Mouse (Mus musculus) ES-CJ7 (cell line): ENCODE results near the gene Teddm1b.
A peak's percentile ranks its signal among the peaks of the same experiment; 100 is the strongest.
"Not testable (repeated sequence)": the region's sequence is repeated elsewhere in the genome, so short reads cannot be mapped to it uniquely, and the experiment has no call there.

Experiments
- DNase-seq: peaks from one replicate; pipeline ENCODE4 v3.0.0; 2011; ENCODE audit warnings: low read depth, low spot score

Gene Teddm1b

DNA sequence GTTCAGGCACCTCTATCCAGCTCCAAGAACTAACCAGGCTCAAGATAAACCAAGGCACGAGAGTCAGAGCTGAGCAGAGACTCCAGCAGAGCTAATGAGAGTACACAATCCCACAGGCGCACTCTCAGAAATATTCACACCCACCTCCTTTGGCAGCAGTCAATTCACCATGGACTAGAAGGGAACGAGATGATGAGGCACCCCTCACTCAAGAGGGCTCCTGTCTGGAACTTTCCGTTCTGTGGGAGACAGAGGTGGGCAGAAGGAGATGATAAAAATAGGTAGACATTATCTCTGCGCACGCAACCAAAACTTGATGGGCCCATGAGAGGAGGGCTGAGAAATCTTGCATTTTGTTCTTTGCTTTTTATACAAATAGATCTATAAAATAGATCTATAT, at the start of gene Teddm1b:
Gene Teddm1b (plus strand): TSS at position 301 of the 400 bp plus-strand sequence.
- no peak for DNase-seq

DNA sequence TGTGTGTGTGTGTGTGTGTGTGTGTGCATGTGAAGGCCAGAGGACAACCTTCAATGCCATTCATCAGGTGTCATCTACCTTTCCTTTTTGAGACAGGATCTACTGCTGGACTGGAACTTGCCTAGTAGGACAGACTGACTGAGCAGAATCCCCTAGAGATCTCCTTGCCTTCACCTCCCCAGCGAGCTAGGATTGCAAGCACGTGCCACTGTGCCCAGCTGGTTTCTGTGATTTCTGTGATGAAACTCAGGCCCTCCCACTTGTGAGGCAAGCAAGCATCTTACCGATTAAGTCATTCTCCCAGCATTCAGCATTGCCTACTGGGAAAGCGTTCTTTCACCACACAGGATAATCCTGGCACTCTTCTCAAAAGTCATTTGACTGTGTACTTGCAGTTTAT, 43.4 kb upstream of the Teddm1b start:
- no peak for DNase-seq

DNA sequence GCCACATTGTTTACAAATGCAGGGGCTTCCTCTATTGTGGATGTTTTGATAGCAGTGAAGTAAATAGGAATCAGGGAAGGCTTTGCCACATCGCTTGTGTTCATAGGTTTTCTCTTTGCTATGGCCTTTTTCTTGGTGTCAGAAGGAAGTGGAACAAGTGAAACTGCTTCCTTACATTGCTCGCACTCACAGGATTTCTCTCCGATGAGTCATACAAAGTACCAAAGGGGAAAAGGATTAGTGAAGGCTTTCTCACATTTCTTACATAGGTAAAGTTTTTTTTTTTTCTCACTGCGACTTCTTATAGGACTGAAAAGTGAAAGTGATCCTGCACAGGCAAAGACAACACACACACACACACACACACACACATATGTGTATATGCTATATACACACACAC, 38.1 kb upstream of the Teddm1b start:
- DNase-seq: no peak

DNA sequence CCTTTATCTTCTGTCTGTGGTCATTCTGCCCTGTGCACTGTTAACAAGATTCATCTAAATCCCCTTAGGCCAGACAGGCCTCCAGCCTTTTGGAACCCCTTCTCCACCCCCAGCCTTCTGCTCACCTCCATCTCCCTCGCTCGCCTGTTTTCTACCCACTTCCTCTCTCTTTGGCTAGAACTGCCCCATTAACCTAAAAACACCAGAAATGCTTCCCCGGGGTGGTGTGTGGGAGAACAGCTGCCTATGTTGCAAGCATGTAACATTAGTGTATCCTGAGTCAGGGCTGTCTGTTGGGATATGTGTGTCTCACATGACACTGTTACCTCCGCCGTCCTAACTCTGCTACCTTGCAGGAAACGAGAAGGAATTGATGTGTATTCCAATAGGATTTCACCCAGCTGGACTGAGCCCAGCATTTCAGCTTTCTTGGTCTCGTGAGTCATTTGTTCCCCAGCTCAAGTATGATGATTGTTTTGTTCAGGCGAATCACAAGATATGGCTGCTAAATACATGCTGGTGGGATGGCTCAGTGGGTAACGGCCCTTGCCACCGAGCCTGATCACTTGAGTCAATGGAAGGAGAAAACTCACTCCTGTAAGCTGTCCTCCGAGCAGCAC, 31.9 kb upstream of the Teddm1b start:
- DNase-seq: no peak

DNA sequence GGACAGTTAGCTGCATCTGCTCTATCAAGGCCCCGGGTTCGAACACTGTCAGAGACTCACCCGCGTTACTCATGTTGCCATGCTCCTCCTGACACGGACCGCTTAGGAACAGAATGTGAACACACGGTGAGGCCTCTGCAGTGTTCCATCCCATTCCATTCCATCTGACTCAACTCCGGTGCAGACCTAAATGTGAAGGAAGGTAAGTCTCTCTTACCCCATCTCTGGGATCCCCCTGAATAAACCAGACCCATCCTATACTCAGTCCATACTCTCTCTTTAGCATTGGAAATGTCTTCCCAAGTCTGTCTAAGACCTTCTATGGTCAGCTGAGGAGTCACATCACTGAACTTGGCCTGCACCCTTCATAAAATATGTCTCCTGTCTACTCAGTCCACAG, 30.1 kb upstream of the Teddm1b start, which contains the start of gene Rgsl1:
Gene Rgsl1 (minus strand): TSS at position 101 of the 400 bp plus-strand sequence.
- no peak for DNase-seq

DNA sequence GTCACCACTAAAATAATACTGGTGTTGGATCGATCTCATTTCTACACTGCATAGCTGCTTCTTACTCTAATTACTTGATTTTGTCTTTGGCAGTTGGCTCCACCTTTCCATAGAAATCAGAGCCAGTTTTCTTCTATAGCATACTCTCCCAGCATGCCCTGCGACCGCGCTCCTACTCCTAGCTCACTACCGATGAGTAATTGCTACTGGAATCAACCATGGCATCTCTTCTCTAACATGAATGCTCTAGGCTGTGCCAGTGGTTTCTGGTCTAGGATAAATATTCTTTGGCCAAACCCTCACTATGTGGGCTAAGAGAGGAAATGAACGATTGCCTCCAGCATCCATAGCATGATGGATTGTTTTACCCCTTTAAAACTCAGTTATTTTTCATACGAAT, 27.7 kb upstream of the Teddm1b start:
- DNase-seq: no peak

DNA sequence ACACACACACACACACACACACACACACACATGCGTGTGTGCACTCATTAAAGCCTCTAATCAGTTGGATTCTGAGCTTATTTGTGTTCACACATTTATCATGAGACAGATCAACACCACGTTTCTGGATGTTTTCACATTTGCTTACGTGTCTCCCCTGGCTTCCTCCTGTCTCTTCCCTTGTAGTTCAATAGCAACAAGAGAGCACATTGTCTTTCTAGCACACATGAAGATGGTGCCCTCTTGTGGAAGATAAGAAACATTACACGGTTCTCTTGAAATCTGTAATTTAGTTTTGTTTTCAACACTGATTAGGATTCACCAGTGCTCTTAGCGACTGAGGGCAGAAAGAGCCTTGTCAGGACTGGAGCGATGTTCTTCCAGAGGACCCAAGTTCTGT, 27.3 kb upstream of the Teddm1b start:
- DNase-seq: peak; percentile 68

DNA sequence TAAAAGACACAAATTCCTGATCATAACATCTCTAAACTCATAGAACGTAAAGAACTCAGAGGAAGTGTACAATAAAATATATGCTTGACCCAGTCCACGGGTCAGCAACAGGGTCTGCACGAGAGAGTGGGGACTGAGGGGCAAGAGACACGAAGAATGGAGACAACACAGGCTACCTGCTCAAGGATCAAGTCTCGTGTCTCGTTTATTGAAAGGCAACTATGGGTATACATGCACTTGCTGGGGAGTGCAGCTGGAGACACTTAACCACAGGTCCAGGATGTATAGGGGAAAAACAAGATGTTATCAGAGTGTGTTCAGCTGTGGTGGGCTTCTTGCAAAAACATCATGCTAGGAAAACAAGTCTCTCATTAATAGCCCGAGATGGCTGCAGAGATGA, 21.4 kb upstream of the Teddm1b start:
- not testable (repeated sequence) for DNase-seq

DNA sequence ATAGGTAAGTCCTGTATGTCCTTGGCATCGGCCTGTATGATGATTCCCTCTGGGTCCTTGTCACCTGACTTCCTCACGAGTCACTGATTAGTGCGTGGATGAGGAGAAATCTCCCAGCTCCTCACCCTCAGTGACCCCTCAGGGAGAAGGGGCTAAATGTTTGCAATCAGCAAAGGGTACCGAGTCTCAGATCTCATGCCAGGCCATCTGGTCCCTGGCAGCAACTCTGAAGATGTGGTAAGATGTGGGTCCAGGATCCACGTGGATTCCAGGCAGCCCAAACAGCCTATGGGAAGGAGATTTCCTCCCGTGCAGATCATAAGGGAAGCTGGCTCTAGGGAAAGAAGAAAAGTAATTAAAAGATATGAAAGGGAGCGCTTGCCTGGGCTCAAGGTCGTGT, 18.2 kb upstream of the Teddm1b start:
- DNase-seq: no peak

DNA sequence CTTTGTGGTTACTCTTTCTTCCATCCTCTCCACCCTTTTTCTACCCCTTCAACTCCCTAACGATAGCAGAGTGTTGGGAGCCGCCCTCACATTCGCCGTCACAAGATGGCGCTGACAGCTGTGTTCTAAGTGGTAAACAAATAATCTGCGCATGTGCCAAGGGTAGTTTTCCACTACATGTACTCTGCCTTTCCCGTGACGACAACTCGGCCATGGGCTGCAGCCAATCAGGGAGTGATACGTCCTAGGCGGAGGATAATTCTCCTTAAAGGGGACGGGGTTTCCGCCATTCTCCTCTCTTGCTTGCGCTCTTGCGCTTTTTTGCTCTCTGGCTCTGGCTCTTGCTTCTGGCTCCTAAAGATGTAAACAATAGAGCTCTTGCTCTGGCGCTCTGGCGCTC, 6.2 kb downstream of the Teddm1b start:
- not testable (repeated sequence) for DNase-seq

DNA sequence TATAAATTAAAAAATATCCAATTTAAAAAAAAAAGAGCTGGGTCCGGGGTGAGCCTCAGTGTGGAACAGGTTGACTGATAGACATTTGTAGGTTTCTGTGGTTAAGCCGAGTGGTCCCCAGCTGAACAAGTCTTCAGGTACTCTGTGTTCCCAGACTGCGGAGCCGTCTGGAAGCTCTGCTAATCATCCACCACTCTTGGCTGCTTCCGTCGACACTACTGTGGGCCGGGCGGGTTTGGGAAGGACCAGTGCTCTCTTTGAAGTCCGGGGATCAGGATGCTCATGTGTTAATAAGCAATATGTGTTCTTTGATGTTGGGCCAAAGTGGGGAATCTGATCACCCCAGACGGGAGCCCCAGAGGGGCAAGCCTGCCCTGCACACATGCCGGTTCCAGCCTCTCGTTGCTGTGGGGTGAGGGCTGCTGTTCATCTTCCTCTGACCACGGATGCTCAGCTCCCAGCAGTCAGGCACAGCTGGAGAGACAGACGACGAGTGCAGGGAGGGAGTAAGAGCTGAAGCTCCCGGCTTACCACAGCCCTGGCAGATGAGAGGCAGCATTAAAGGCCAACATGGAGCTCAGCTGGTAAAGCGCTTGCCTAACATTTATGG, 12.0 kb downstream of the Teddm1b start:
- DNase-seq: no peak

DNA sequence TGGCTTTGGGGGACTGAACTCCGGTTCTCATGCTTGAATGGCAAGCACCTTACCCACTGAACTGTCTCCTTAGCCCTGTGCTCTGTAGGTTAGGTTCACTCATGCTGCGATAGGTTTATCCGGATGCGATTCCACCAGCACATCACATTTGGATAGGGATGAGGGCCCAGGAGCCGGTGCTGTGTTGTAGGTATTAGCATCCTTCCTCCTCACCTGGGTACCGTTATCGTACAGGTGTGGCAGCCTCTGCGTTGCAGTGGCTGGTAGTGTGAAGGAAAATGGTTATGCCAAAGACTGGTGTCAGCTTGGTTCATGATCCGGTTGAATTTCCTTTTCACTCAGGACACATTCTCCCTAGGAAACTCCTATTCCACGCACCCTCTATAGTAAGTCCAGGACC, 16.0 kb downstream of the Teddm1b start:
- no peak for DNase-seq

DNA sequence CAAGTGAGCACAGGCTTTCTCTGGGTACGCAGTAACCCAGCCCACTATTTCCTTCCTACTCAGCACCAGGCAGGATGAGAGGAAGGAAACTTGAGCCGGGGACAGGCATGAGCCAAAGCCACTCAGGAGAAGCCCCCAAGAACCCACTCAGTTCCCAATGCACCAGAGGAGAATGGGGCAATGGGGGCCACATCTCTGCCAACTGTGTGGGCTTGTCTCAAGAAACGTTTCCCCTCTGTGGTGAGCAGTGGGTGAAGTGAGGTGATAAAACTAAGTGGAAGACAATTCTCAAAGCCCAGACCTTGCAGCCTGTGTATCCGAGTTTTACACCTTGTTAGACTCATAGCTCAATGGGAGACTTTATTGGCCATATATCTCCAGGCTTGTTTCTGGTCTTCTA, 17.3 kb downstream of the Teddm1b start, which contains the start of gene Teddm1a:
Gene Teddm1a (plus strand): TSS at position 301 of the 400 bp plus-strand sequence.
- no peak for DNase-seq

DNA sequence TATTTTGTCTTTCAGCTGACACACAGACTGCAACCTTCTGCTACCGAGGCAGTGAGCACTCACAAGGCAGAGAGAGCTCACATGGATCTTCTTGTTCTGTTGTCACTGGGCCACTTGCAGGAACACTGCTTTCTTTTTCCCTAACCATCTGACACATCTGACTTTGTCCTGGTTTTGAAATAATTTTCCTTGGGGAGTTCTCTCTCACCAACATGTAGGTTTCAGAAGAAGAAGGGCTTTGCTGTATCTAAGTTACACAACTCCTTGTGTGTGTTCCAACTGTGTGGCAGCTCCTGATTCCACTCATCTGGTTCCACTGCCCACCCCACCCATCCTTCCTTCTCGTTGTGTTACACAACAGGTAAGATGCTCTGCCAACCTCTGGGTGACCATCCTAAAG, 19.6 kb downstream of the Teddm1b start:
- DNase-seq: no peak

DNA sequence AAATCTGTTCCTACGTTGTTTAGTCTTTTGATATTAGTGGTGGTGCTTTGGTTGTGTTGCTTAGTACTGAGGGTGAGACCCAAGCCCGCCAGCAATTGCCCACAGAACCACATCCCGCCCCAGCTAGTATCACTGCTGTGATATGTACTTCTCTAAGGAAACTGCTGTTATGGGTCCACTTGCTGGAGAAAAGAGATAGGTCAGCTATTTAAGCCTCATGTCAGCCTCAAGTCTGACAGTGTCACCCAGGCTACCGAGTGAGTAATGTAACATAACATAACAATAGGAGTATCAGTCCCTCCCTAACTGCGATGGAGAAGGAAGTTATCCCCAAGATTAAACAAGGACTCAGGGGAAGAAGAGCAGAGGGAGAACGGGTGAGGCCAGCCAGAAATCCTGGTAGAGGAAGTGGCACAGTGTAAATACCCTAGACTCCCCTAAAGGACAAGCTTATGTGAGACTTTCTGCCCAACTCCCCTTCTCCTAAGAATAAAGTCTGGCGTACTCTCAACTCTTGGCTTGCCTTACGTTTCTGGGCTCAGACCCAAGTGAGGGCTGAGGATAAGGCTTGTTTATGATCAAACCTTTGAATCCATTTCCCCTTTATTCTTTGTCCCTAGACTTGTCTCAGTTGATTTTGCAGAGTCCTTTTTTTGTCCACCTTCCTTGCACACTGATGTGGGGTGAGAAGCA, 20.2 kb downstream of the Teddm1b start:
- DNase-seq: no peak

DNA sequence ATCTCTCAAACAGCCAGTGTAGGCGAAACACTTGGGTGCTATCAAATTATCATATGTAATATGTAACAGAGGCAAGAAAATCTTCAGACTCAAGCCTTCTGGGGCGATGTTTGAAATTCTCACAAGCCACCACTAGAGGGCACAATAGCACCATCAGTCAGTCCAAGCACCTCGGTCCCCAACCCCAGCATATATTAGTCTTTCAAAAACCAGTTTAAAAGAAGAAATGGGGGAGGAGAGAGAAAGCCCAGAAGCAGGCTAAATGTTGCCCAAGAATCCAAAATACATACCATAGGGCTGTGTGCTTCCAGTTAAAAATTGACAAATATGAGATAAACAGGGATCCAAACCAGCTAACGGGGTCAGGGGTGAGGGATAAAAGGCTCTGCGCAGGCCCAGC, 20.8 kb downstream of the Teddm1b start:
- peak; percentile 73 for DNase-seq

DNA sequence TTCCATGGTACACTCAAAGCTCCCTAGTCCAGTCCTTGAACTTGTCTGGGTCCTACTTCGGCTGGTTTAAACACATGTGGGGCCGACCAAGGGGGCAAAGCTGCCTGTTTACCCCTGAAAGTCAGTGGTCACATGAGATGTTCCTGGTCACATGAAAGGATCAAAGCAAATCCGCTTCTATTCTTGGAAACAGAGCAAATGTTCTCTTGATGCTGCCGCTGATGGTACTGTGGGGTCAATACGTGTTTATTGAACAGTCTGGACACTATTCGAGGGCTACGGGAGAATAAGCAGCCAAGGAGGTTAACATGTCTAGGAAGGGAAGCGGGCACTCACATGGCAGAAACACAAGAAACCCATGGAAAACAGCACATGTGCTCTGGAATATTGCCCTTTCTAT, 23.1 kb downstream of the Teddm1b start:
- no peak for DNase-seq

DNA sequence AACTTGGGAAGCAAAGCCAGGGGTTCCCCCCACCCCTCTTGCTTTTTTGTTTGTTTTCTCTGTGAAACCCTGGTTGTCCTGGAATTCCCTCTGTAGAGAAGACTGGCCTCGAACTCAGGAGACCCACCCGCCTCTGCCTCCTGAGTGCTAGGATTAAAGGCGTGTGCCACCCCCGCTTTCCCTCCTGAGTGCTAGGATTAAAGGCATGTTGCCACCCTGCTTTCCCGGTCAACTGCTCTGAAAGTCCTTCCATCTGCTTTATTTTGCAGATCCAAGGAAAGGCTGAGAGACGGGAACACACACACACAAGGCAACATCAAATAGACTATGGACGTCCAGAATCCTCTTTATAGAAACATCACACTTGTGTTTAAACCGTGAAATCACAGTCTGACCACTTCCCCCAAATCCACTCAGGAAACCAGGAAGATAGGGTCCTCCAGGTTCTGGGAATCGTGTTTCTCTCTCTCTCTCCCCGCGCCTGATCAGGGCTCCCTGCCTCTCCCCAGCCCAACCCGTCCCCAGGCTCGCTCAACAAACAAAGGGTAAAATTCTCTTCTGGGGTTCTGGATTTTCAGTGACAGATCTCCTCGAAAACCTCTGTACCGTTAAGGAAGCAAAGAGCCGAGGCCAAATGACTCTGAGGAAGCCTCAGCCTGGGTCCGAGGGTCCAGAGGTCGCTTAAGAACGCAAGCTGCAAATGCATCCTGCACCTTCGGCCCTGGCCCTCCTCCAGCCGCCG, 25.0 kb downstream of the Teddm1b start:
- no peak for DNase-seq

DNA sequence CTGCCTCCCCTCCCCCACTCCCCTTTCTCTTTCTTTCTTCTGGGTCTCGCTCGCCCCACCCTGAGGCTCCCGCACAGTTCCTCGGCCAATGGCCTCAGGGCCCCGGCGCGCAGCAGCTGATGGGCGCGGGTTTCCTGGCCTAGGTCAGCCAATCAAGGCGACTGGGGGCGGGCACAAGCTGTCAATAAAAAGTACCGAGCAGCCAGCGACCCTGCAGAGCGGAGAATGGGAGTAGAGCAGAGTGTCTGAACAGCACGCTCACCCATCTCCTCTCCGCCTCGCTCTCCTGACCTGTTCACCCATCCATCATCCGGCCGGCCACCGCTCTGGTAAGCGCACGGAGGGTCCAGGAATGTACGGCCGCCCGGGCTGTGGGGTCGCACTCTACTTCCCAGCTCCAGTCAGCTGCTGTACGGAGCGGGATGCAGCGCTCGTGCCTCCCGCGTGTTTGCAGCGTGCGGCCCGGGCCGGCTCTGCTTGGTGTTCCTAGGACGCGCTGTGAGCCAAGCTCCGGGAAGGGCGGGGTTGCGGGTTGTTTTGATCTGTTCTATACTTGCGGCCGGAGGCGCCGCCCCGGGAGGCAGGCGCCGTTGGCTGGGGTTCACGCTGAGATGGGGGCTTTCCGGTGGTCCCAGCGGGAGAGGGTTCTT, 25.7 kb downstream of the Teddm1b start, which contains the start of the genes Glul and Teddm2:
Gene Glul (plus strand): TSS at position 214 of the 650 bp plus-strand sequence.
Gene Teddm2 (minus strand): TSS at position 498 of the 650 bp plus-strand sequence.
- DNase-seq: peak; percentile 99

DNA sequence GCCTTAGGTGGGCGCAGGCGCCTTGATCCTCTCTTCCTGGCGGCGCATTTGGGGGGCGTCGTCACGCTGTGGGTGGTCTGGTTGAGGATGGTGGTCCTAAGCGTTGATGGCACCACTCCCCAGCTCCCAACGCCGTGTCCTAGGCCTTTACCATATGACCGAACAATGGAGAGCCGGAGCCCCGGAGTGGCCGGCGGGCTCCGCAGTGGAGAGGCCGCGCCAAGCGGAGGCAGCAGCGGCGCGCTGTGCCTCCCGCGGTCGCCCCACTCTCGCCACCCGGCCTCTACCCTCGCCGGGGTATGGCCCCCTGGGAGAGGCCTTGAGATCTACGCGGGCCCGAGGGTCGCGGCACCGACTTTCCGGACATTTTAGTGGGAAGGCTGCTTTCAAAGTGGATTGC, 26.2 kb downstream of the Teddm1b start:
- no peak for DNase-seq
